Mouse (Mus musculus): ENCODE results near the gene Nrxn3. TPM values are rescaled to one million over a fixed set of nuclear protein-coding genes. Genes with fewer than 3 reads are reported as not detected.

The Nrxn3 gene
- total RNA-seq, 2 experiments from 2014 or later, result 153 to 159 TPM

GRCm38 (mm10) chr12:89854355-89854754 is 1131.7 kb downstream of the Nrxn3 start:
- intact Hi-C loops (cut with DNase I), result no loop called here
- no peak for DNase-seq

- no peak for DNase-seq
- intact Hi-C loops (cut with DNase I), result no loop called here
Observed at GRCm38 (mm10) chr12:89867124-89867523, 1144.4 kb downstream of the Nrxn3 start.

- intact Hi-C loops (cut with DNase I), result no loop called here
- peak; percentile 9 for DNase-seq
Observed at GRCm38 (mm10) chr12:89882617-89883370, 1160.1 kb downstream of the Nrxn3 start.

GRCm38 (mm10) chr12:89884576-89884975 is 1161.9 kb downstream of the Nrxn3 start:
- intact Hi-C loops (cut with DNase I), result no loop called here
- DNase-seq, result no peak

GRCm38 (mm10) chr12:89888647-89889046 is 1166.0 kb downstream of the Nrxn3 start:
- intact Hi-C loops (cut with DNase I), result no loop called here
- DNase-seq, result no peak

- no peak for DNase-seq
- intact Hi-C loops (cut with DNase I), result no loop called here
Observed at GRCm38 (mm10) chr12:89896901-89897300, 1174.2 kb downstream of the Nrxn3 start.

GRCm38 (mm10) chr12:89909578-89909977 is 1186.9 kb downstream of the Nrxn3 start:
- no peak for DNase-seq
- intact Hi-C loops (cut with DNase I), result no loop called here

GRCm38 (mm10) chr12:89918138-89918829 is 1195.6 kb downstream of the Nrxn3 start:
- no peak for DNase-seq
- intact Hi-C loops (cut with DNase I), result no loop called here

- no peak for DNase-seq
- intact Hi-C loops (cut with DNase I), result no loop called here
Observed at GRCm38 (mm10) chr12:89932338-89932737, 1209.7 kb downstream of the Nrxn3 start.

GRCm38 (mm10) chr12:89933630-89934029 is 1211.0 kb downstream of the Nrxn3 start:
- peak; percentile 43 for DNase-seq
- intact Hi-C loops (cut with DNase I), result no loop called here

- no peak for DNase-seq
- intact Hi-C loops (cut with DNase I), result no loop called here
Observed at GRCm38 (mm10) chr12:89940746-89941145, 1218.1 kb downstream of the Nrxn3 start.

GRCm38 (mm10) chr12:89945911-89946502 is 1223.3 kb downstream of the Nrxn3 start:
- intact Hi-C loops (cut with DNase I), result no loop called here
- peak; percentile 26 for DNase-seq

GRCm38 (mm10) chr12:89946522-89946921 is 1223.8 kb downstream of the Nrxn3 start:
- no peak for DNase-seq
- intact Hi-C loops (cut with DNase I), result no loop called here

- intact Hi-C loops (cut with DNase I), result no loop called here
- no peak for DNase-seq
Observed at GRCm38 (mm10) chr12:89953237-89953636, 1230.6 kb downstream of the Nrxn3 start.

- intact Hi-C loops (cut with DNase I), result no loop called here
- DNase-seq, result no peak
Observed at GRCm38 (mm10) chr12:89953649-89954048, 1231.0 kb downstream of the Nrxn3 start.

GRCm38 (mm10) chr12:89954441-89955070 is 1231.9 kb downstream of the Nrxn3 start:
- intact Hi-C loops (cut with DNase I), result no loop called here
- DNase-seq, result peak; percentile 52

- DNase-seq, result no peak
- intact Hi-C loops (cut with DNase I), result no loop called here
Observed at GRCm38 (mm10) chr12:89963073-89963472, 1240.4 kb downstream of the Nrxn3 start.

GRCm38 (mm10) chr12:89976648-89977047 is 1254.0 kb downstream of the Nrxn3 start:
- DNase-seq, result no peak
- intact Hi-C loops (cut with DNase I), result no loop called here

GRCm38 (mm10) chr12:89977479-89977878 is 1254.8 kb downstream of the Nrxn3 start:
- no peak for DNase-seq
- intact Hi-C loops (cut with DNase I), result no loop called here

- DNase-seq, result no peak
- intact Hi-C loops (cut with DNase I), result no loop called here
Observed at GRCm38 (mm10) chr12:89979190-89979589, 1256.5 kb downstream of the Nrxn3 start.

GRCm38 (mm10) chr12:89982445-89982844 is 1259.8 kb downstream of the Nrxn3 start:
- no peak for DNase-seq
- intact Hi-C loops (cut with DNase I), result no loop called here

Measured in left cerebral cortex, postnatal 4 days (tissue).